Mouse (Mus musculus) liver, adult 2 months (tissue): ENCODE data around the gene Jmjd7.

ENCODE experiments used
- CTCF ChIP-seq: fragments of 200-500 bp; IDR thresholded peaks from 2 replicates; pipeline ENCODE4 v1.5.1; 2011; ENCODE audit warnings: low read depth, low read length, control low read depth
- POLR2A ChIP-seq: fragments of 200-500 bp; IDR thresholded peaks from 2 replicates; pipeline ENCODE4 v1.6.1; 2011; ENCODE audit warnings: low read length, control low read depth; ENCODE audit not compliant: insufficient read depth; ENCODE audit errors: extremely low read depth

DNA sequence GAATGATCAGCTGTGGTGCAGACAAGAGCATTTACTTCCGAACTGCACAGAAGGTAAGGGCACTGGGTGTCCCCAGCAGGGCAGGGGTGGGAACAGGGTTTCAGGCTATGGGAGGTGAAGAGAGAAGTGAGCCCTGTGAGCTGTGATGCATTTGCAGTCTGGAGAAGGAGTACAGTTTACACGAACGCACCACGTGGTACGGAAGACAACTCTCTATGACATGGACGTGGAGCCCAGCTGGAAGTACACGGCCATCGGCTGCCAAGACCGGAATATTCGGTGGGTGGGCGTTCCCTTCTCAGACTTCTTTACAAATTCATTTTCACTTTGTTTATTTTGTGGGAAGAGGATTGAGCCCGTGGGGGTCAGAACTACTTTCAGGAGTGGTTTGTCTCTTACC lies 9.7 kb upstream of the Jmjd7 start:
- TF ChIP-seq POLR2A (no peak), CTCF (no peak)
